Mouse (Mus musculus) adrenal gland, postnatal 10 days (tissue): ENCODE results near the gene Setd1b. TPM values are rescaled to one million over a fixed set of nuclear protein-coding genes. Genes with fewer than 3 reads are reported as not detected.
"Not testable (repeated sequence)": the region's sequence is repeated elsewhere in the genome, so short reads cannot be mapped to it uniquely, and the experiment has no call there.

Experiments
- DNase-seq: peaks from one replicate; pipeline ENCODE4 v3.0.0; 2021; ENCODE audit warnings: mixed read lengths
- total RNA-seq, 2 experiments: library from RNA; stranded (reverse); gene quantifications; 2 replicates each; pipeline ENCODE4 v1.2.3; 2021

Setd1b gene
- total RNA-seq, 2 experiments from 2014 or later: 19.5 to 27.4 TPM

DNA sequence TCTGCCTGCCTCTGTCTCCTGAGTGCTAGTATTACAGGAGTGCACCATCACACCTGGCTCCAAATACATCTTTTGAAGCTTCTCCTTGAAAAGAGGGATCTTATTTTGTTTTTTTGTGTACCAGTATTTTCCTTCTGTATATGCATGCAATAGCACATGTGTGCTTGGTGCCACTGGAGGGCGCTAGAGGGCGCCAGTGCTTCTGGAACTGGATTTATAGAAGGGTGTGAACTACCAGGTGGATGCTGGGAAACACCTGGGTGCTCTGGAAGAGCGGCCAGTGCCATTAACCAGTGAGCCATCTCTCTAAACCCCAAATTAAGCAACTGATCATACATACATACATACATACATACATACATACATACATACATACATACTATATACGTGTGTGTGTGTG is 60.8 kb downstream of the Setd1b start:
- DNase-seq: not testable (repeated sequence)

DNA sequence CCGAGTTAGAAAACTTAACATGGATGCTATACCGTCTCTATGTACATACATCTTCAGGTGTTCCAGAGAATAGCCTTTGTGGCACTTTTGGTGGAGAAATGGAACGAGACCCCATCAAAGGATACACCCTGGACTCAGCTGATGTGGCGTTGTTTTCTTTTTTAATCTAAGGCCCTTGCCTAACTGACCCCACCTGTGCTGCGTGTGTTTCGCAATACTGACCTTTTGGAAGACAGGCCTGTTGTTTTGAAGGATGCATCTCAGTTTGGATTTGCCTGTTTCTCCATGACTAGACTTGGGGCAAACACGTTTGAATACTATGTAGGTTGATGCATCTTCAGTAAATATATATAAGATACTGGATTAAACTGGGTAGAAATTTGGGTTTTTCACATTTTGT is 61.6 kb downstream of the Setd1b start:
- not testable (repeated sequence) for DNase-seq

Other genes with a start within 250 kb of the Setd1b start
- gene Kdm2b, start 152.4 kb upstream of the Setd1b start, total RNA-seq: 10 to 100 TPM; 22.8 to 27.6 TPM
- 10 to 100 TPM; 13.2 to 14.6 TPM for gene Orai1, start 127.1 kb upstream of the Setd1b start, total RNA-seq
- gene Morn3, start 95.2 kb upstream of the Setd1b start, total RNA-seq: not detected
- gene Tmem120b, start 73.8 kb upstream of the Setd1b start, total RNA-seq: 10 to 100 TPM; 18.5 to 22.8 TPM
- 1 to 10 TPM; 1.6 to 1.8 TPM for gene Rhof, start 9.5 kb upstream of the Setd1b start, total RNA-seq
- 10 to 100 TPM; 29.0 to 29.4 TPM for gene Psmd9, start 27.2 kb downstream of the Setd1b start, total RNA-seq
- gene Hpd, start 40.5 kb downstream of the Setd1b start, total RNA-seq: 100 to 1,000 TPM in 1 of 2 experiments, 10 to 100 TPM in 1; 65.8 to 142 TPM
- gene Wdr66, start 109.9 kb downstream of the Setd1b start, total RNA-seq: under 1 TPM; 0.39 to 0.73 TPM
- gene Bcl7a, start 201.6 kb downstream of the Setd1b start, total RNA-seq: 10 to 100 TPM; 14.1 to 20.6 TPM